Mouse (Mus musculus): ENCODE results near the gene B630019K06Rik. TPM values are rescaled to one million over a fixed set of nuclear protein-coding genes. Genes with fewer than 3 reads are reported as not detected.
"Not testable (repeated sequence)": the region's sequence is repeated elsewhere in the genome, so short reads cannot be mapped to it uniquely, and the experiment has no call there.

Gene B630019K06Rik
- 1.8 and 1.9 TPM in 2 replicates for polyA plus RNA-seq (2015; fragmentation: Nextera tagmentation; extraction: Ambion mirVana)

- peak within 1 kb of the TSS; percentile 69 for H3K9ac ChIP-seq
- H3K27ac ChIP-seq = peak within 1 kb of the TSS; percentile 73
- H3K9me3 ChIP-seq (replicated peaks) = no peaks in the 10 kb centered on the region
- peak within 1 kb of the TSS; percentile 85 for H3K4me2 ChIP-seq
- no peaks in the 10 kb centered on the region for H3K36me3 ChIP-seq
- WGBS = 11% methylated on average over 70 of the region's 95 CpGs
- no peaks in the 10 kb centered on the region; the same call in 1 of the 2 replicates for H3K4me1 ChIP-seq (replicated peaks)
- peak; percentile 93 for ATAC-seq (replicated peaks; ENCODE audit: insufficient number of reproducible peaks, insufficient read depth, low FRiP score, low read depth)
- no peaks in the 10 kb centered on the region for H3K27me3 ChIP-seq
- peak within 1 kb of the TSS; percentile 64 for H3K4me3 ChIP-seq
Measured at GRCm38 (mm10) chrX:8892343-8893155, at the start of gene B630019K06Rik. B630019K06Rik (plus strand) TSS chrX:8892382.

GRCm38 (mm10) chrX:8843694-8844093 is 48.5 kb upstream of the B630019K06Rik start, which contains the start of gene Gm6592:
Gm6592 (plus strand) TSS chrX:8843994.
- no peaks in the 10 kb centered on the region for H3K27me3 ChIP-seq
- no peaks in the 10 kb centered on the region for H3K4me1 ChIP-seq (replicated peaks)
- WGBS = 65% methylated on average over 1 of the region's 1 CpGs
- no peaks in the 10 kb centered on the region for H3K36me3 ChIP-seq
- no peak within 1 kb of the TSS for H3K4me2 ChIP-seq
- H3K4me3 ChIP-seq = no peak within 1 kb of the TSS
- no peak for ATAC-seq (replicated peaks; ENCODE audit: insufficient number of reproducible peaks, insufficient read depth, low FRiP score, low read depth)
- no peak within 1 kb of the TSS for H3K27ac ChIP-seq
- no peaks in the 10 kb centered on the region for H3K9me3 ChIP-seq (replicated peaks)
- no peak within 1 kb of the TSS for H3K9ac ChIP-seq

GRCm38 (mm10) chrX:8852486-8852885 is 39.7 kb upstream of the B630019K06Rik start:
- Histone ChIP-seq H3K27me3 (no peaks in the 10 kb centered on the region), H3K27ac (no peak overlapping the region), H3K9ac (no peak overlapping the region), H3K4me2 (no peak overlapping the region), H3K36me3 (no peaks in the 10 kb centered on the region), H3K4me1 (replicated peaks) (no peaks in the 10 kb centered on the region), H3K9me3 (replicated peaks) (no peaks in the 10 kb centered on the region), H3K4me3 (no peak overlapping the region)
- no peak for ATAC-seq (replicated peaks; ENCODE audit: insufficient number of reproducible peaks, insufficient read depth, low FRiP score, low read depth)
- 77% methylated on average over 10 of the region's 10 CpGs for WGBS

GRCm38 (mm10) chrX:8864331-8864730 is 27.9 kb upstream of the B630019K06Rik start:
- H3K27me3 ChIP-seq; H3K27ac ChIP-seq; H3K4me2 ChIP-seq; H3K36me3 ChIP-seq; ATAC-seq (replicated peaks; ENCODE audit: insufficient number of reproducible peaks, insufficient read depth, low FRiP score, low read depth); H3K4me3 ChIP-seq; H3K4me1 ChIP-seq (replicated peaks); H3K9me3 ChIP-seq (replicated peaks); H3K9ac ChIP-seq: not testable (repeated sequence)
- WGBS = 4% methylated on average over 3 of the region's 3 CpGs

GRCm38 (mm10) chrX:8873953-8874352 is 18.2 kb upstream of the B630019K06Rik start, which contains the start of gene Gm5751:
Gm5751 (plus strand) TSS chrX:8874253.
- not testable (repeated sequence) for H3K4me3 ChIP-seq; H3K9me3 ChIP-seq (replicated peaks); H3K36me3 ChIP-seq; ATAC-seq (replicated peaks; ENCODE audit: insufficient number of reproducible peaks, insufficient read depth, low FRiP score, low read depth); H3K4me2 ChIP-seq; H3K9ac ChIP-seq; H3K27me3 ChIP-seq; H3K27ac ChIP-seq; H3K4me1 ChIP-seq (replicated peaks)
- WGBS = 86% methylated on average over 3 of the region's 4 CpGs

- H3K36me3 ChIP-seq = no peaks in the 10 kb centered on the region
- no peaks in the 10 kb centered on the region for H3K9me3 ChIP-seq (replicated peaks)
- no peak overlapping the region for H3K27ac ChIP-seq
- WGBS = 63% methylated on average over 4 of the region's 4 CpGs
- no peaks in the 10 kb centered on the region for H3K4me1 ChIP-seq (replicated peaks)
- ATAC-seq (replicated peaks; ENCODE audit: insufficient number of reproducible peaks, insufficient read depth, low FRiP score, low read depth) = no peak
- H3K4me3 ChIP-seq = no peak overlapping the region
- no peaks in the 10 kb centered on the region for H3K27me3 ChIP-seq
- H3K9ac ChIP-seq = no peak overlapping the region
- H3K4me2 ChIP-seq = no peak overlapping the region
Measured at GRCm38 (mm10) chrX:8884336-8884735, 7.8 kb upstream of the B630019K06Rik start.

GRCm38 (mm10) chrX:8891975-8892342 is 223 bp upstream of the B630019K06Rik start:
- WGBS = 49% methylated on average over 3 of the region's 9 CpGs
- Histone ChIP-seq H3K4me2 (peak overlapping the region; percentile 85), H3K27me3 (no peaks in the 10 kb centered on the region), H3K27ac (no peak overlapping the region), H3K9ac (no peak overlapping the region), H3K36me3 (no peaks in the 10 kb centered on the region), H3K4me3 (peak overlapping the region; percentile 64), H3K9me3 (replicated peaks) (no peaks in the 10 kb centered on the region), H3K4me1 (replicated peaks) (no peaks in the 10 kb centered on the region; the same call in 1 of the 2 replicates)
- ATAC-seq (replicated peaks; ENCODE audit: insufficient number of reproducible peaks, insufficient read depth, low FRiP score, low read depth) = 0 out of 2 replicates have a peak, but pooled peaks have one; percentile 8

- peak; percentile 49 for ATAC-seq (replicated peaks; ENCODE audit: insufficient number of reproducible peaks, insufficient read depth, low FRiP score, low read depth)
- H3K4me1 ChIP-seq (replicated peaks) = no peaks in the 10 kb centered on the region; the same call in 1 of the 2 replicates
- peak overlapping the region; percentile 64 for H3K4me3 ChIP-seq
- H3K4me2 ChIP-seq = peak overlapping the region; percentile 85
- no peaks in the 10 kb centered on the region for H3K9me3 ChIP-seq (replicated peaks)
- no peaks in the 10 kb centered on the region for H3K27me3 ChIP-seq
- H3K36me3 ChIP-seq = no peaks in the 10 kb centered on the region
- H3K9ac ChIP-seq = peak overlapping the region; percentile 69
- 13% methylated on average over 34 of the region's 42 CpGs for WGBS
- H3K27ac ChIP-seq = peak overlapping the region; percentile 73
Measured at GRCm38 (mm10) chrX:8893182-8893651, 1.0 kb downstream of the B630019K06Rik start.

GRCm38 (mm10) chrX:8900823-8901222 is 8.6 kb downstream of the B630019K06Rik start:
- H3K4me3 ChIP-seq = no peak overlapping the region
- no peaks in the 10 kb centered on the region for H3K36me3 ChIP-seq
- H3K27me3 ChIP-seq = no peaks in the 10 kb centered on the region
- ATAC-seq (replicated peaks; ENCODE audit: insufficient number of reproducible peaks, insufficient read depth, low FRiP score, low read depth) = no peak
- H3K4me2 ChIP-seq = no peak overlapping the region
- H3K27ac ChIP-seq = no peak overlapping the region
- no peaks in the 10 kb centered on the region for H3K9me3 ChIP-seq (replicated peaks)
- H3K9ac ChIP-seq = no peak overlapping the region
- H3K4me1 ChIP-seq (replicated peaks) = no peaks in the 10 kb centered on the region
- 55% methylated on average over 4 of the region's 4 CpGs for WGBS

- no peaks in the 10 kb centered on the region for H3K36me3 ChIP-seq
- H3K9me3 ChIP-seq (replicated peaks) = no peaks in the 10 kb centered on the region
- H3K4me1 ChIP-seq (replicated peaks) = no peaks in the 10 kb centered on the region
- H3K4me2 ChIP-seq = no peak overlapping the region
- no peak for ATAC-seq (replicated peaks; ENCODE audit: insufficient number of reproducible peaks, insufficient read depth, low FRiP score, low read depth)
- no peak overlapping the region for H3K9ac ChIP-seq
- no peak overlapping the region for H3K27ac ChIP-seq
- WGBS = 36% methylated on average over 7 of the region's 7 CpGs
- H3K4me3 ChIP-seq = no peak overlapping the region
- no peaks in the 10 kb centered on the region for H3K27me3 ChIP-seq
Measured at GRCm38 (mm10) chrX:8901906-8902472, 9.8 kb downstream of the B630019K06Rik start.

- Histone ChIP-seq H3K9me3 (replicated peaks) (no peaks in the 10 kb centered on the region), H3K27me3 (no peaks in the 10 kb centered on the region), H3K4me2 (no peak overlapping the region), H3K27ac (no peak overlapping the region), H3K4me3 (no peak overlapping the region), H3K36me3 (no peaks in the 10 kb centered on the region), H3K4me1 (replicated peaks) (no peaks in the 10 kb centered on the region), H3K9ac (no peak overlapping the region)
- ATAC-seq (replicated peaks; ENCODE audit: insufficient number of reproducible peaks, insufficient read depth, low FRiP score, low read depth) = no peak
- WGBS = 73% methylated on average over 4 of the region's 4 CpGs
Measured at GRCm38 (mm10) chrX:8921080-8921479, 28.9 kb downstream of the B630019K06Rik start.

Measured in heart, embryonic 15.5 days (tissue).